Mouse (Mus musculus): ENCODE results near the gene Stoml3. TPM values are rescaled to one million over a fixed set of nuclear protein-coding genes. Genes with fewer than 3 reads are reported as not detected.

Stoml3 gene
- polyA plus RNA-seq, 1 experiment from 2014 or later, result not detected

DNA sequence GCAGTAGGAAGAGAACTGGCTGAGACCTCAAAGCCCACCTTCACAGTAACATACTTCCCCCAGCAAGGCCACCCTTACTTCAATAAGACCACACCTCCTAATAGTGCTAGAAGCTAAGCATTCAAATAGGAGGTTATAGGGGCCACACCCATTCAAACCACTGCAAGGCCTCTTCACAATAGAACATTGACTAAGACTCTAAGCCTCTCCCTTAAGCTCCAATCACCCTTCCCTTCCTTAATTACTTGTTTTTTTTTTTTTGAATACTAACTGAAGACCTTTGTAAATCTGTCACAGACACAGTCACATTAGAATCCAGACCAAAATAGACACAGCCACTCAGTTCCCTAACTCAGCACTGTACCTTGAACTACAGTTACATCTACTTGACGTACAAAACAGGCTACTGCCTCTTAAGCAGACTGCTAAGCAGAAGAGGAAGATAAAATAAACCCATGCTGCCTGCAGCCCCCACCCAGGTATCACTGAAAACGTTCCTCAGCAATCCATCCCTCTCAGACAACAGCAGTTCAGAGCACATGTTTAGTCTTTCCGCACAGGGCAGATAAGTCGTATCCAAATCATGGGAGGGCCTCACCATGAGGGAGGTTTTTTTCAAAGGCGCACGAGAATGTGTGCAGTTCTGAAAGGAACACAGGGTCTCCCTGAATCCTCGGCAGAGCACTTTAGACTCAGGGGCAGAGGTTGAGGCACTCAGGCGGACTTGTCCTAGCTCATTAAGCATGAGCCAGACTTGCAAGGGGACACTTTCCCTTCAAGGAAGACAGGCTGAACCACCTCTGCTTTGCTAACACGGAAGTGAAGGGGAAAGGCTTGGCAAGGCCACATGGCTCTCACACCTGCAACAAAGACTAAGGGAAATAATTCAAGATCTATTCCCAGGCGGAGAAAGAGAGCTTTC lies 66.8 kb downstream of the Stoml3 start:
- no peak for DNase-seq
- WGBS (ENCODE audit: insufficient replicate concordance), result 54% methylated on average over 10 of the region's 10 CpGs
- Histone ChIP-seq H3K4me3 (ENCODE audit: low read depth, low read length) (no peak overlapping the region), H3K27me3 (ENCODE audit: insufficient read depth, low read length) (no peaks in the 10 kb centered on the region), H3K4me2 (ENCODE audit: low read depth, low read length) (no peak overlapping the region), H3K27ac (ENCODE audit: low read depth) (no peak overlapping the region), H3K36me3 (replicated peaks; ENCODE audit: insufficient read depth, low read length) (no peaks in the 10 kb centered on the region), H3K4me1 (ENCODE audit: insufficient read depth) (no peaks in the 10 kb centered on the region), H3K9ac (replicated peaks) (no peak overlapping the region), H3K9me3 (ENCODE audit: low read length) (no peaks in the 10 kb centered on the region)
- ATAC-seq, result no peak
- TF ChIP-seq CTCF (IDR thresholded peaks at IDR 0.05; ENCODE audit: low read depth) (no peak), EP300 (IDR thresholded peaks at IDR 0.05; ENCODE audit: low read depth) (no peak)

DNA sequence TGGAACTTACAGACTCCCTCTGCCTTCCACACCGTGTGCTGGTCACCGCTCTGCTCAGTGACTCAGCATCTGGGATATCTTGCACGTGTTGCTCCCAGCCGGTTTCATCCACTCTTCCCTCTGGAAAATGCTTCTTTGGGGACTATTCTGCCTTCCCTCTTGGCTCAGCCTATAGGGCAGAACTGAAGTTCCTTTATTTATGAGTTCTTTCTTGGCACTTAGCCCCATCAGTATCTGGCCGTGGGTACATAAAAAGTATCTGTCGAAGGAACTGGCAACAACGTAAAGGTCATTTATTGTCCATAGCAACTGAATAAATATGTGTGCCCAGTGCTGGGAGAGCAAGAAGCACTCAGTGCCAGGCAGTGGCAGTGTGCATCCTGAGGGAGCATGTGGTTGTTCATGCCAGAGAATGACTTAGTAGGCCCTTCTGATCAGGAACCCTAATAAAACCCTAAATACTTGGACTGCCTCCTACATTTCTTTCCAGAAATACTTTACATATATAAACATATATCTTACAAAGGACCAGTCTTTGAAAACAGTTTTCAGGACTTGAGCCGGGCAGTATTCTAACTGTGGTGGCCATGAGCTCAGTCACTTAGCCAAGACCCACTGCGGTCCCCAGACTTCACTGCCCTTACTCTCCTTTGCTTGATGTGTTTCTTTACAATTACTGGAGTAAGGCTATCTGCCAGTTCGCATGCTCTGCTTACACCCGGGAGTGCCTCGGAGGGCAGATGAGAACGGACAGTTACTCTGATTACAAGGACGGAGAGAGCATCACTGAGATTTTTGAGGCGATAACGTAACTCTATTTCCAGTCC lies 69.1 kb downstream of the Stoml3 start:
- H3K27me3 ChIP-seq (ENCODE audit: insufficient read depth, low read length), result no peaks in the 10 kb centered on the region
- no peak for ATAC-seq
- no peak for TF ChIP-seq EP300 (IDR thresholded peaks at IDR 0.05; ENCODE audit: low read depth)
- TF ChIP-seq CTCF (IDR thresholded peaks at IDR 0.05; ENCODE audit: low read depth), result no peak
- no peak overlapping the region for H3K27ac ChIP-seq (ENCODE audit: low read depth)
- no peak overlapping the region for H3K4me2 ChIP-seq (ENCODE audit: low read depth, low read length)
- H3K9ac ChIP-seq (replicated peaks), result no peak overlapping the region
- no peaks in the 10 kb centered on the region for H3K9me3 ChIP-seq (ENCODE audit: low read length)
- H3K36me3 ChIP-seq (replicated peaks; ENCODE audit: insufficient read depth, low read length), result no peaks in the 10 kb centered on the region
- WGBS (ENCODE audit: insufficient replicate concordance), result 77% methylated on average over 16 of the region's 16 CpGs
- no peak for DNase-seq
- H3K4me1 ChIP-seq (ENCODE audit: insufficient read depth), result no peaks in the 10 kb centered on the region
- no peak overlapping the region for H3K4me3 ChIP-seq (ENCODE audit: low read depth, low read length)

Other genes starting within 250 kb of the Stoml3 start
- gene Nhlrc3, start 25.3 kb upstream of the Stoml3 start, polyA plus RNA-seq (2015; fragmentation: Nextera tagmentation; extraction: Ambion mirVana), result 5.0 and 6.1 TPM in 2 replicates
- gene Proser1, start 25.0 kb upstream of the Stoml3 start, polyA plus RNA-seq (2015; fragmentation: Nextera tagmentation; extraction: Ambion mirVana), result 4.0 and 4.1 TPM in 2 replicates
- gene Frem2, start 168.7 kb downstream of the Stoml3 start, polyA plus RNA-seq (2015; fragmentation: Nextera tagmentation; extraction: Ambion mirVana), result 0.05 and 0.06 TPM in 2 replicates